Mouse (Mus musculus): Measurements from ENCODE around the gene Mettl2.

GRCm38 (mm10) chr11:105178516-105178915 lies 52.3 kb downstream of the Mettl2 start, which contains the start of gene Tlk2:
- TF ChIP-seq EP300 (IDR thresholded peaks at IDR 0.05) (no peak), CTCF (IDR thresholded peaks at IDR 0.05) (no peak)
